Mouse (Mus musculus): ENCODE results near the gene Camta1.
"Not testable (repeated sequence)": the region's sequence is repeated elsewhere in the genome, so short reads cannot be mapped to it uniquely, and the experiment has no call there.

Camta1 gene

DNA sequence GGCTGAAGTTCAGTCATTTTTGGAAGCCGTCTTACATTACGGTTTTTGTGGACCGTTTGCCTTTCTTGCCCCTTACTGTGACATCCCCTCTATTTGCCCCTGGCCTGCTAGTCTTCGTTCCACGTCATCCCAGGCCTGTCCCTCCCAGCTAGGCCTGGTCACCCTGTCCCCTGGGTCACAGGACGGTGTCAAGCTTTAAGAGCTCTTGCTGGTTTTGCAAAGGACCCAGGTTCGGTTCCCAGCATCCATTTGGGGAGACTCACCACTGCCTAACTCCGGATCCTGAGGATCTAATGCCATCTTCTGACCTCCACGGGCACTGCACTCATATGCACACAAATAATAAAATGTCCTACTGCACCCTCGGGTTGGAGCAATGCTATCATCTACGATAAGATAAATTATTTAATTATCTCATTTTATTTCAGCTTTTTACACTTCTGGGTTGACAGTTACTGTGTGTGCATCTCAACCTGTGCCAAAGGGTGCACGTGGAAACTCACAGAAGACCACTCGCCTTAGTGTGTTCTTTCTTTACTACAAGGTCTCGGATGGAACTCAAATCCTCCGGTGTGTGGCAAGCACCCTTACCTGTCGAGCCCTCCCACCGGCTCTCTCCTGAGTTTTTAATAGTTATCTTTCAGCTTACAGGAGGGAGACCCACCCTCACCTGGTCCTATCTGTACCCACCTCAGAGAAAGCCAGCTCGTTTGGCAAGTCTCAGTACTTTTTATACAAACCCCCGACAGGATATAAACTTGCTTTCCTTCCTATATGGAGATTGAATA is 951.3 kb downstream of the Camta1 start:
- no peak for DNase-seq

GRCm38 (mm10) chr4:150909451-150910156 is 952.1 kb downstream of the Camta1 start:
- DNase-seq = peak; percentile 99

- peak; percentile 48 for DNase-seq
These were observed 953.2 kb downstream of the Camta1 start for GRCm38 (mm10) chr4:150908512-150908911.

DNA sequence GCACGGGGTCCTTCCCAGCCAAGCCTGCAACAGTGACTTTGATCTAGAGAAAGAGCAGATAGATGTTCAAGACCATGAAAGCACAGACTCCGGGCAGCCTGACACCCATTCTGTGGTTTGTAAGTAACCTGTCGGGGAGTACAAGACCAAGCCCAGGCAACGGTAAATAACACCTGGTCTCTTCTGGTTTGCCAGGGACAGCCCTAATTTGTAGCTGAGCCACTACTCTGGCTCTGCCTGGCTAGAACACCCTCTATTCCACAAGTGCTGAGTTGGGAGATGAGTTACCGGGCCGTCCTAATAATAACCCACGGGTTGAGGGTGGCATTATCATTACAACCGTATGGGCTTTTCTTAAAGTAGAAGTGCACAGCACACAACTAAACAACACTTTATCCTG is 954.6 kb downstream of the Camta1 start:
- no peak for DNase-seq

- DNase-seq = no peak
These were observed 958.5 kb downstream of the Camta1 start for GRCm38 (mm10) chr4:150903091-150903742.

GRCm38 (mm10) chr4:150902062-150902461 is 959.6 kb downstream of the Camta1 start:
- peak; percentile 67 for DNase-seq

GRCm38 (mm10) chr4:150901651-150902050 is 960.0 kb downstream of the Camta1 start:
- DNase-seq = peak; percentile 88

- DNase-seq = no peak
These were observed 961.2 kb downstream of the Camta1 start for GRCm38 (mm10) chr4:150900486-150900885.

- peak; percentile 82 for DNase-seq
These were observed 962.8 kb downstream of the Camta1 start for GRCm38 (mm10) chr4:150898716-150899365.

GRCm38 (mm10) chr4:150896896-150897624 is 964.6 kb downstream of the Camta1 start:
- no peak for DNase-seq

DNA sequence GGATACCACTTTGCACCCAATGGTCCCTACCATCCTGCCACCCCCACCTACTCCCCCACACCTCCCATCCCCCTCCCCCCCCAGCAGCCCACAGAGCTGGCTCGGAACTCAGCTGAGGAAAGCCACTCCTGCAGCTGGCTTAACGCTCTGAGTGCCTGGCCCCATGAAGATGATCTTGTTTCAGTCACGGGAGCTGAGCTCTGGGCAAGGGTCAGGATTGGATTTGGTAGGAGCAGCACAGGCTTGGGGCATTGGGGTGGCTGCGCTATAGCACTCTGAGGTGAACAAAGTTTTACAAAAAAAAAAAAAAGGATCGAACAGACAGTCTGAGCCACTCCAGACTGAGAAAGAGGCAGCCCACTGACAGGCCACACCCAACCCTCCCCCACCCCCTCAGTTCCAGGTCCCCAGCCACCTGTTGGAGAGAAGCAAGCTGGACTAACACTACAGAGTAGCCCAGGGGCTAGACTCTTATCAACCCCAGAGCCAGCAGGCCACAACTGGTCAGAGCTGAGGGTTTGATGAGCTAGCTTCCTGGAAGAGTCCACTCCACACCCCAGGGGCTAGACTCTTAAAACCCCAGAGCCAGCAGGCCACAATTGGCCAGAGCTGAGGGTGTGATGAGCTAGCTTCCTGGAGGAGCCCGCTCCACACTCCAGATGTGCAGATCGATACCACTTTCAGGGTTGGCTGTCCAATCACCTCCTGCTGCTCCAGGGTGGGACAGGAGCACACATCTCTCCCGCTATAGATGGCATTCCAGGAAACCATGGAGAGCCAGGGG is 966.8 kb downstream of the Camta1 start:
- DNase-seq = peak; percentile 24

DNA sequence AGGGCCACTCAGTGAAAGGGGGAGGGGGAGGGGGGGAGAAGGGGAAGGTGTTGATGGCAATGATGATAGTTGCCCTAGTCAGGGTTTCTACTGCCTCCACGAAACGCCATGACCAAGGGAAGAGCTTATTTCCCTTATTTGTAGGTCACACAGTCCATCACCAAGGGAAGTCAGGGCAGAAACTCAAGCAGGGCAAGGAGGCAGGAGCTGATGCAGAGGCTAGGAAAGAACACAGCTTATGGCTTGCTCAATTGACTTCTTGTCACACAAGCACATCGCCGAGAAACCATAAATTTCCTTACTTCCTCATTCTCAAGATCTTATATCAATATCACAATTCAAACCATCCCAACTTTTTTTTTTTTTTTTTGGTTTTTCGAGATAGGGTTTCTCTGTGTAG is 970.4 kb downstream of the Camta1 start:
- DNase-seq = no peak

GRCm38 (mm10) chr4:150889955-150890315 is 971.7 kb downstream of the Camta1 start:
- peak; percentile 56 for DNase-seq

GRCm38 (mm10) chr4:150889273-150889954 is 972.3 kb downstream of the Camta1 start:
- DNase-seq = no peak

- DNase-seq = no peak
These were observed 973.2 kb downstream of the Camta1 start for GRCm38 (mm10) chr4:150888492-150888891.

DNA sequence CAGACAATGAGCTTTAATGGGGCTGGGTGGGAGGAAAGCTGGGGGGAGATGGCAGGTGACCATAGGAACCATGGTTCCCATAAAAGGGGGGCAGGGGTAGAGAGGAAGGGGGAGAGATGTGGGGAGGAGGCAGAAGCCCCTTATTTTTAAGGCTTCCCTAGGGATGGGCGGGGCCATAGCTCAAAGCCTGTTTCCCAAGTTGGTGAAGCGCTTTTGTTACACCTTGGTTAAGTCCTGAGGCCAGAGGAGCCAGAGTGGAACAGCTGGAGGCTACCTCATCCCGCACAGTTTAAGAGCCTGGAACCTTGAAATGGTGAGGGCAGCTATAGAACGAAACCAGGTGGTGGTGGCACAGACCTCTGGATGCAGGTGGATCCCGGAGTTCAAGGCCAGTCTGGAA is 973.8 kb downstream of the Camta1 start:
- no peak for DNase-seq

DNA sequence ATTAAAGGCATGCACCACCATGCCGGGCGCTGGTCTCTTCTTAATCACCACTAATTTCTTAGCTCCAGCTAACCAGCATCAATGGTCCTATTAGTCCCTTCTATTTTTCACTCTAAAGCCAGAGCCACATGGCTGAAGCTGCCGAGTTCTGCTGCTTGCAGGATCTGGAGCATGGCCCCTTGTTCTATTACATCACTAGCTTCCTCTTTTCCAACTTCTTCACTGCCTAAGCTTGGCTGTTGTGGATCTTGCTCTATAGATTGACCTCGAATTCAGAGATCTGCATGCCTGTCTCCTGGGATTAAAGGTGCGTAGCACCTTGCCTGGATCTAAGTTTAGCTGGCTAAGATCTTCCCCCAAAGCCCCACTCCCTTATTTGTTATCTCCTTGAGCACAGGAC is 979.0 kb downstream of the Camta1 start:
- DNase-seq = no peak

DNA sequence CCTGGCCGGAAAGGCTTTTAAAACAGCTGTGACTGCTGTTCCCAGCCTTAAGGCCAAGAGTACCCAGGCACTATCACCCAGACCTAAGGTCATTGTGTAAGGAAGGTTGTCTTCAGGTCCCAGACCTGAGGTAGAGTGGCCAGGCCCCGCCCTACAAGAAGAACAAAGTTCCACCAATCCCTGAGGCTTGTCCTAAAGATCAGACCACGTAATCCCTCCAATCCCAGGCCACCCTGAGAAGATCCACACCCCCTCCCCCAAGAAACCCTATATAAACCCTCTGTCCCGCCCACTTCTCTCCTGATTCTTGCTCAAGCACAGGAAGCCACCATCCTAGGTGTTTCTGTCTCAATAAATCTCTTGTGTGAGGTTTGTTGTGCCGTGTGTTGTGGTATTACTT is 981.3 kb downstream of the Camta1 start:
- no peak for DNase-seq

DNA sequence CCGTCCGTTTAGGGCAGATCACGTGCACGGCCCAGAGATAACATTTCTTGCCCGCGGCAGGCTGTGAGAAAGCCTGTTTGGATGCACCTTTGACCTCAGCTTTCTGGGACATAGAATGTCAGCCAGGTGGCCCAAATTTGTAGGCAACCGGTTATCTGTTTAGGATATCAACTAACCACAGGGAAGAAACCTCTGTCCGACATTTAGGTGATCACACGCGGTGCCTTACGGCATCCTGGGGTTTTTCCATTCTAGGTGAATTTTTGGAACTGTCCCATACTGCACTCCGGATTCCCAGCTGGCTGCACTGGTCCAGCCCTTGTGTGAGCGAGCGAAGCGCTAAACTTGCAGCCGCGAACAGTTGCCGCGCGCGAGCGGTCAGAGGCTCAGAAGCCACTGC is 982.0 kb downstream of the Camta1 start:
- no peak for DNase-seq

DNA sequence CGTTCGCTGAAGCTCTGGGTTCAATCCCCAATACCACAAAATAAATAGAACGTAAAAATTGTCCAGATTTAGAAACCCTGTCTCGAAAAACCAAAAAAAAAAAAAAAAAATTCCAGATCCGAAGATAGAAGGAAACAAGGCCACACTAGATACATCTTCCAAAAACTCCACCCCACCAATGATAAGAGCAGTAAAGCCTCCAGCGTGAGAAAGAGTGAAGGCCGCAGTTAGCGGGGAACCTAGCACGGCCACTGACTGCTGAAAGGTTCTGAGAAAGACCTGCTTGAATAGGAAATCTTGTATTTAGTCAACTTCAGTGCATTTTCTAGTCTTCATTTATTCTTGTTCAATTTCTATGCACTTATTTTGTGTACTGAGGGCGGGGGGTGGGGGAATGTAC is 986.3 kb downstream of the Camta1 start:
- DNase-seq = no peak

DNA sequence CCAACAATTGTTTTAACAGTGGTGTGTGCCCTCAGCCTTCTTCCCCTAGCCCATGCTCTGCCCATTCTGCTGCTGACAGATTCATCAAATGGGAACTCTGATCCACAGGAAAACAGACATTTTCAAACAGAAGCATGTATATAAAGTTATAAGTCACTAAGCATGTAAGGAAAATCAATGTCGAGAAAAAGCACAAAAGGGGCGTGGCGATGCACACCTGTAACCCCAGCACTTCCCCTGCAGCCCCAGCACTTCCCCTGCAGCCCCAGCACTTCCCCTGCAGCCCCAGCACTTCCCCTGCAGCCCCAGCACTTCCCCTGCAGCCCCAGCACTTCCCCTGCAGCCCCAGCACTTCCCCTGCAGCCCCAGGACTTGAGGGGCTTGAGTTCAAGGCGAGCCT is 987.3 kb downstream of the Camta1 start:
- DNase-seq = not testable (repeated sequence)
